Mouse (Mus musculus): ENCODE data around the gene Ms4a6c. TPM values are rescaled to one million over a fixed set of nuclear protein-coding genes. Genes with fewer than 3 reads are reported as not detected.
A peak's percentile ranks its signal among the peaks of the same experiment; 100 is the strongest.
"Not testable (repeated sequence)": the region's sequence is repeated elsewhere in the genome, so short reads cannot be mapped to it uniquely, and the experiment has no call there.

The Ms4a6c gene
- 3.6 and 7.1 TPM in 2 replicates for polyA plus RNA-seq (2012; rRNA removed)

DNA sequence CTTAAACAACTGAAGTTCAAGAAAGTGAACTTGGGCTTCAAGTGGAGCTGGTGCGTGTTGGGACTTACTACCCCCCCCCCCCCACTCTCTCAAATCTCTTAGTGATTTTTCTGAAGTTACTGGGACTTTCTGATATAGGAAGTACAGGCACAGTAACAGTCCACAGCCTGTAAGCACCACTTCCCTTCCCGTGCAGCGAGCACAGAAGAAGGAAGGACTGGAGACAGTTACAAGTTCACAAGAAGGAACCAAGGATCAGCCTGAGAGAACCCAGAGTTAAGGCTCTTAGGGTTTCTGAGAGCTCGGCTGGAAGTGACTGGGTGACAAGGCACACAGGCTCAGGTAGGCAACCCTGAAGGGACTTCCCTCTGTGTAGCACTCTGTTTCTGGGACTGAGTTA, at the start of gene Ms4a6c:
Gene Ms4a6c, plus strand, starts transcription at position 152 of the 400 bp plus-strand sequence.
- H3K4me3 ChIP-seq (replicated peaks; ENCODE audit: extremely low read depth, low read depth, low read length); DNase-seq; H3K4me1 ChIP-seq (ENCODE audit: control insufficient read depth, insufficient read depth, low read length): not testable (repeated sequence)
- WGBS: 70% methylated on average over 4 of the region's 4 CpGs

DNA sequence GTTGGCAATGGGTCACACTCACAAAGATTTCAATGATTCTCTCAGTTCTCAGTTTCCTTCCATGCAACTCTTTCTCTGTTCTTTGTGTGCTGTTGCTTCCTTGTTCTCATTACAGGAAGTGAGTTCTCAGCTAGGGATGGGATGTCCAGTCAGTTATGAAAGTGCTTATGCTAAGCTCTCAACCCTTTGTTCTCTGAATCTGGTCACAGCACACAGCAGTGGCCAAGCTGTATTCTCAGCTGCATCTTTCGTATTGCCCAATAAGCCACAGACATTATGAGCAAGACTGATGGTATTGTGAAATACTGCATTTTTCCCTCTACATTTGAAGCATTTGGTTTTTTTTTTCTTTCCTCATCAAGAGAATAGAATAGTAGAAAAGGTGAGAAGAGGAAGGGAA, 38.0 kb upstream of the Ms4a6c start:
- not testable (repeated sequence) for H3K4me3 ChIP-seq (replicated peaks; ENCODE audit: extremely low read depth, low read depth, low read length); DNase-seq; H3K4me1 ChIP-seq (ENCODE audit: control insufficient read depth, insufficient read depth, low read length)
- WGBS: 70% methylated on average over 1 of the region's 1 CpGs

- H3K4me1 ChIP-seq (ENCODE audit: control insufficient read depth, insufficient read depth, low read length): no peaks in the 10 kb centered on the region; the same call in 1 of the 2 replicates
- TF ChIP-seq POLR2A (IDR thresholded peaks at IDR 0.05; ENCODE audit: borderline replicate concordance, extremely low read depth, low read depth, low read length): no peak
- 81% methylated on average over 4 of the region's 4 CpGs for WGBS
- DNase-seq: no peak
- no peak overlapping the region for H3K4me3 ChIP-seq (replicated peaks; ENCODE audit: extremely low read depth, low read depth, low read length)
Measured at GRCm38 (mm10) chr19:11435058-11435834, 33.9 kb upstream of the Ms4a6c start.

DNA sequence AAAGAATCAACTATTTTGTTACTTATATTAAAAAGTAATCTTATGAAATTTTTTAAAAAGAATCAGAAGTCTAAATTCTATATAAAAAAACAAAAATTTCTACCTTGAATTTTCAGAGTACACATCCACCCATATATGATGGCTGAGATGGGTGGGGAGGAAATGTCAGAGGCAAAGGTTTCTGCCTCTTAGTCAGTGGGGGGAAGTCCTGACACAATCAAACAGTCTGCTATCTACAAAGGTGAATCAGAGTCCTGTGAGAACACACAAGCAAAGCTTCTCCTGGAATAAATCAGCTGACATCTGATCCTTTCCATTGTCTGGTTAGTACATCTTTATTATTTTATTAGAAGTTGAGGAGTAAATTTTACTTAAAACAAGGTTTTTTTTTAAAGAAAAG, 25.8 kb upstream of the Ms4a6c start, which contains the start of gene Ms4a4b:
Gene Ms4a4b, plus strand, starts transcription at position 216 of the 400 bp plus-strand sequence.
- Histone ChIP-seq H3K4me3 (replicated peaks; ENCODE audit: extremely low read depth, low read depth, low read length) (peak within 1 kb of the TSS; percentile 24), H3K4me1 (ENCODE audit: control insufficient read depth, insufficient read depth, low read length) (no peaks in the 10 kb centered on the region)
- DNase-seq: no peak
- TF ChIP-seq CTCF (IDR thresholded peaks at IDR 0.05; ENCODE audit: insufficient read depth, low read length): no peak
- TF ChIP-seq POLR2A (IDR thresholded peaks at IDR 0.05; ENCODE audit: borderline replicate concordance, extremely low read depth, low read depth, low read length): no peak

DNA sequence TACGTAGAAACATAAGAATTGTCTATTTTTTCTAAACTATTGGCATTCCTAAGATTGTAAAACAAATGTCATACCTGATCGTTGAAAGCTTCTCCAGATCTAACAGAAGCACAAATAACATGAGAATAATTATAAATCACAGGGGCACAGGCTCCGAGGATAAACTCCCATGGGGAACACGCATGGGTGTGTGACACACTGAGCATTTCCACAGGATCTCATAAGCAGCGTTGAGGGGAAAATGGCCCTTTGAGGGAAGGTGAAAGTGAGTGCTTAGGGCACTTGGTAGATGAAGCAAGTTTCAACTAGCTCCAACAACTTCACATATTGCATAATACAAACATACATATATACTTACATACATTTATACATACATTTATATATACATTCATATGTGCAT, 25.2 kb upstream of the Ms4a6c start:
- H3K4me3 ChIP-seq (replicated peaks; ENCODE audit: extremely low read depth, low read depth, low read length): peak overlapping the region; percentile 24
- WGBS: 71% methylated on average over 5 of the region's 5 CpGs
- no peaks in the 10 kb centered on the region for H3K4me1 ChIP-seq (ENCODE audit: control insufficient read depth, insufficient read depth, low read length)
- TF ChIP-seq CTCF (IDR thresholded peaks at IDR 0.05; ENCODE audit: insufficient read depth, low read length): no peak
- TF ChIP-seq POLR2A (IDR thresholded peaks at IDR 0.05; ENCODE audit: borderline replicate concordance, extremely low read depth, low read depth, low read length): no peak
- DNase-seq: no peak

DNA sequence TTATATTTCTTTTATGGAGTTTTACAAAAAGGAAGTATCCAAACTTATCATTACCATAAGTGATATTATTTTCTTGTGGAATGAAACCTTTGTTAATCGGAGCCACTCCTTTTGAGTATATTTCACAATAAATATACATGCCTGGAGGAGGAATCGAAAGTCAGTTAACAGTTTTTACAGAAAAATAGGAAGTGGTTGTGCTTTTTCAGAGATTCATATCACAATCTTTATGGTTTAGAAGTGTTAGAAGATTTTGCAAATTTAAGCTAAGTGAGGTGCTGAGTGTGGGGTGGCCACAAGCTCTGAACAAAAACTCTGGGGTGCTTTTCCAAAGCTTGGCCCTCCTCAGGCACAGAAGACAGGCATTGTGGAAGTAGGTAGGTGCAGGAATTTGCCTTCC, 21.9 kb upstream of the Ms4a6c start:
- DNase-seq: no peak
- no peak overlapping the region for H3K4me3 ChIP-seq (replicated peaks; ENCODE audit: extremely low read depth, low read depth, low read length)
- no peak for TF ChIP-seq POLR2A (IDR thresholded peaks at IDR 0.05; ENCODE audit: borderline replicate concordance, extremely low read depth, low read depth, low read length)
- no peak for TF ChIP-seq CTCF (IDR thresholded peaks at IDR 0.05; ENCODE audit: insufficient read depth, low read length)
- H3K4me1 ChIP-seq (ENCODE audit: control insufficient read depth, insufficient read depth, low read length): no peaks in the 10 kb centered on the region
- 71% methylated on average over 2 of the region's 2 CpGs for WGBS

DNA sequence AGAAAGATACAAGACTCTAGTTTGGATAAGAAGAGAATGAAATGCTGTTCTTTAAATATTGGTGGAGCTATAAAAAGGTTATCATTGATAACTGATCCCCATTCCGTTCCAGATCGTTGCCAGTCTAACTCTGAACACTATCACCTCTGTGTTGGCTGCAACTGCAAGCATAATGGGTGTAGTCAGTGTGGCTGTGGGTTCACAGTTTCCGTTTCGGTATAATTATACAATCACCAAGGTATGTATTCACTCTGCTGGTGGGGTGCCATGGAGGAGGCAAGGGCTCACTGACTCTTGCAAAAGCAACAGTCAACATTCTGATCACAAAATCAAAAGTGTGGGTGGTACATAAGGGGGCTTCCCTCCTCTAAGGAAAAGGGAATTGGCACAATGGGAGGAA, 10.1 kb upstream of the Ms4a6c start:
- not testable (repeated sequence) for H3K4me1 ChIP-seq (ENCODE audit: control insufficient read depth, insufficient read depth, low read length); DNase-seq; H3K4me3 ChIP-seq (replicated peaks; ENCODE audit: extremely low read depth, low read depth, low read length)
- WGBS: 73% methylated on average over 4 of the region's 4 CpGs

- not testable (repeated sequence) for DNase-seq; H3K4me1 ChIP-seq (ENCODE audit: control insufficient read depth, insufficient read depth, low read length); H3K4me3 ChIP-seq (replicated peaks; ENCODE audit: extremely low read depth, low read depth, low read length)
- WGBS: 18% methylated on average over 1 of the region's 1 CpGs
Measured at GRCm38 (mm10) chr19:11464795-11465194, 4.4 kb upstream of the Ms4a6c start.

DNA sequence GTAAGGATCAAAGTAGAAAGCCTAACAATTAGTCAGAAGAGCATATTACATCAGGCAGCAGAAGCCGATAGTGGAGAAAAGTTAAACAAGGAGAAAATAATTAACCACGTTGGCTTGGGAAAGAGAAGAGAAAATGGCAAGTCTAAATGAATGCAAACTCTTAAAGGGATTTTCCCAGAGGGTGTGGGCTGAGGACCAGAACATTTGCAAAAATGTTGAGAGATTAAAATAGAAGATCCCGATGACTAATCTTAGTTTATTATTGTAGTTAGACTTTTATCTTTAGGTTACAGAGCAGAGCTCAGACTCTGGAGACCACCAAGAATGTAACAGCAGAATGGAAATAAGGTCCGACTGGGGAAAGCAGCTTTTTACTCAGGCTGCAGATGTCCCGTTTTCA, 2.7 kb upstream of the Ms4a6c start:
- TF ChIP-seq CTCF (IDR thresholded peaks at IDR 0.05; ENCODE audit: insufficient read depth, low read length) (no peak), POLR2A (IDR thresholded peaks at IDR 0.05; ENCODE audit: borderline replicate concordance, extremely low read depth, low read depth, low read length) (no peak)

DNA sequence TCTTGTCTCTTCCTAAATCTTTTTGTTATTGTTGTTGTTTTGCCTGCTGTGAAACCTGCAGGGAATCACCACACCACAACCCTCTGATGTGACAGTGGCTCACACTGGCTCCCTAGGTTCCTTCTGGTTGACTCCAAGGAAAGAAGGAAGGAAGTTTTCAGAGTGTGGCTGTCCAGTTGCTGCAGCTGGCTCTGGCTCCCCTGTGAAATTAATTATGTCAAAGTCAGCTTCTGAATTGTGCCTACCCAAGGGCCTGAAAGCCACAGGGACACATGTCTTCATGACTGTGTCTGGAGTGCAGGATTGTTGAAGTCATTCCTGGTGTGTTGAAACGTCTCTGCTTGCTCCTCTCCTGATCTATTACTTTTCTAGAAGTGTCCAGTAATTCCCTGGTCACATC, 805 bp upstream of the Ms4a6c start:
- H3K4me1 ChIP-seq (ENCODE audit: control insufficient read depth, insufficient read depth, low read length); DNase-seq; H3K4me3 ChIP-seq (replicated peaks; ENCODE audit: extremely low read depth, low read depth, low read length): not testable (repeated sequence)
- WGBS: 45% methylated on average over 1 of the region's 1 CpGs

More for the DNA sequence above, 2.7 kb upstream of the Ms4a6c start:
- WGBS: 42% methylated on average over 5 of the region's 5 CpGs
- Histone ChIP-seq H3K4me3 (replicated peaks; ENCODE audit: extremely low read depth, low read depth, low read length) (no peak overlapping the region), H3K4me1 (ENCODE audit: control insufficient read depth, insufficient read depth, low read length) (no peaks in the 10 kb centered on the region)
- DNase-seq: no peak

DNA sequence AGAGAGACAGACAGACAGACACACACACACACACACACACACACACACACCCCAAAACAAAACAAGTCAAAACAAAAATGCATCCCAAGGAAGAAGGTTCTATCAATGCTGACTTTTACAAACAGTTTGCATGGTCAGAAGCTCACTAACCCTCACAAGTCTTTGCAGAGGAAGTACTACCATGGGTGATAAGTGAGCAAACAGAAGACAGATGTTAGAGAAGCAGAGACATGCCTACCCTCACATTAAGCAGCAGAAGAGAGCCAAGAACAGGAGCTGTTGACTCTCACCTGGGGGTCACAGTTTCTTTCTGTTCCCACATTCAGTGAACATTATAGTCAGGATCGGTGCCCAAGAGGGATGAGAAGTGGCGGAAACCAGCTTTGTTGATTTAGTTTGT, 10.5 kb downstream of the Ms4a6c start:
- TF ChIP-seq POLR2A (IDR thresholded peaks at IDR 0.05; ENCODE audit: borderline replicate concordance, extremely low read depth, low read depth, low read length) (no peak), CTCF (IDR thresholded peaks at IDR 0.05; ENCODE audit: insufficient read depth, low read length) (no peak)
- WGBS: 74% methylated on average over 2 of the region's 2 CpGs
- DNase-seq: no peak
- no peak overlapping the region for H3K4me3 ChIP-seq (replicated peaks; ENCODE audit: extremely low read depth, low read depth, low read length)
- H3K4me1 ChIP-seq (ENCODE audit: control insufficient read depth, insufficient read depth, low read length): no peaks in the 10 kb centered on the region

All from lung, adult 2 months (tissue).